Mouse (Mus musculus): ENCODE measurements around the gene Olfml3. TPM values are rescaled to one million over a fixed set of nuclear protein-coding genes. Genes with fewer than 3 reads are reported as not detected.
A peak's percentile ranks its signal among the peaks of the same experiment; 100 is the strongest.

Olfml3 gene
- total RNA-seq, 2 experiments from 2014 or later, result 12.5 to 15.0 TPM

DNA sequence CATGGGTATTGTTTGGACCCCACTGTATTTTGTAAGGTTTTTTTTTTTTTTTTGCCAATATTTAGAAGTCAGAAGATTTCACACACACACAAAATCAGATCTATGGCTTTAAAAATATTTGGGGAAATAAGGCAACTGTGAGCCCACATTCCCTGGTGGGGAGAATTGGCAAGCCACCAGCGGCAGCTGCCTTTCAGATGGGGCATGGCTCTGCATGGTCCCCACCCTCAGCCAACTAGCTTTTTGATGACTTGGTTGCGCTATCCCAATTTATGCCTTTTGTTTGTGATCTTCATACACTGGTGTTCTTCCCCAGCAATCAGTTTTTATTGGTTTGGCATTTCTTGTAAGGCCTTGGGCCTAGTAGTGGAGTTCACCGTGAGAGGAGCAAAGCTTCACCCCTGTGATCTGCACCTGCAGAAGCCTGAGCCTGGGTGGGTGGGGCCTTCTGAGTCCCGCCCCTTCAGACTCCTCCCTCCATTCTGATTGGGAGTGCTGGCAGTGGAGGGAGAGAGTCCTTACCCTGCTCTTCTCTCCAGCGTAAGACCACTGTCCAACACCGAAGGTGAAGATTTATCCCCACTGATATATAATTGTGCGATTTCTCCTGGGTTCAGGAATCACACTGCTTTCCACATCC is 23.4 kb downstream of the Olfml3 start:
- DNase-seq (ENCODE audit: extremely low spot score in 1 of 2, low spot score in 1 of 2), result no peak

- no peak for DNase-seq (ENCODE audit: extremely low spot score in 1 of 2, low spot score in 1 of 2)
Observed at GRCm38 (mm10) chr3:103712196-103712595, 25.6 kb downstream of the Olfml3 start.

DNA sequence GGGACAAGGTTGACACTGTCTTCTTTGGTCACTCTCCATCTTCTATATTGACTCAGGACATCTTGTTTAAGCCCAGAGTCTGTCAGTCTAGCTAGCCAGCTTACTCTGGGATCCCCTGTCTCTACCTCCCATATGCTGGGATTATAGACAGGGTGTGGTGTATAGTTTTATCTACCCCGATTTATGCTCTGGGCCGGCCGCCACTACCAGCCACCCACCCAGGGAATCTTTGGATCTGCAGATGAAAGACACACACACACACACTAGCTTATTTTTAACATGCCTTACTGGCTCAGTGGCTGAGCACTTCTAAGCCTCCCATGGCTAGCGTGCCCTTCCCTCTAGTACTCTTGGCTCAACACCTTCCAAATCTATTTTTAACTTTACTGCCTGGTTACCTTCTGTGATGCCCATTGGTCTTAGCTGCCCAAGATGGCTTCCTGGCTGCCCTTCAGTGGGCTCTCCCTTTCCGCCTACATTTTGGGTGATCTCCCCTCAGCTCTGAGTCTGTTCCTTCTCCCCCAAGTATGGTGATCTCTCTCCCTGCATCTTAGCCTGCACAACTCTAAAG is 28.2 kb downstream of the Olfml3 start:
- DNase-seq (ENCODE audit: extremely low spot score in 1 of 2, low spot score in 1 of 2), result no peak

- DNase-seq (ENCODE audit: extremely low spot score in 1 of 2, low spot score in 1 of 2), result no peak
Observed at GRCm38 (mm10) chr3:103705426-103705825, 32.4 kb downstream of the Olfml3 start.

- DNase-seq (ENCODE audit: extremely low spot score in 1 of 2, low spot score in 1 of 2), result no peak
Observed at GRCm38 (mm10) chr3:103704661-103705060, 33.1 kb downstream of the Olfml3 start.

DNA sequence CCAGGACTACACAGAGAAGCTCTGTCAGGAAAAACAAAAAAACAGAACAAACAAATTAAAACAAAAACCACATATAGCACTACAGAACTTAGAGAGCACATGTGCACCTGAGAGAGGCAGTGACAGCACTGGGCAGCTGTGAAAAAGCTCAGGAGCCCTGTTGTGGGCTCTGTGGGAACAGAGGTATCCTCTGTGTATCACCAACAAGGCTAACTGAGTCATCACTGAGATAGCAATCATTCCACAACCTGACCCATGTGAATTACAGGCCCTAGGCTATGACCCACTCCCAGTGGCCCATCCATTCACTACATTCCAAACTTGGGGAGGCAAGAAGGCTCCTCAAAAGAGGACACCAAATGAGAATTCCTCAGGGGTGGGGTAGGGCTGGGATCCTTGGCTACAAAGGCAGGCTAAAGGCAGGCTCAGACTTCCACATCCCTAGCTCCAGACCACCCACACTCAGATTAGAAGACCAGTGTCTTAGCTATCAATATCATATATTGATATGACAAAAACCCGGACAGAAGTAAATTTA is 41.3 kb downstream of the Olfml3 start:
- no peak for DNase-seq (ENCODE audit: extremely low spot score in 1 of 2, low spot score in 1 of 2)

- DNase-seq (ENCODE audit: extremely low spot score in 1 of 2, low spot score in 1 of 2), result no peak
Observed at GRCm38 (mm10) chr3:103695556-103695955, 42.2 kb downstream of the Olfml3 start.

- DNase-seq (ENCODE audit: extremely low spot score in 1 of 2, low spot score in 1 of 2), result no peak
Observed at GRCm38 (mm10) chr3:103690506-103690905, 47.3 kb downstream of the Olfml3 start.

DNA sequence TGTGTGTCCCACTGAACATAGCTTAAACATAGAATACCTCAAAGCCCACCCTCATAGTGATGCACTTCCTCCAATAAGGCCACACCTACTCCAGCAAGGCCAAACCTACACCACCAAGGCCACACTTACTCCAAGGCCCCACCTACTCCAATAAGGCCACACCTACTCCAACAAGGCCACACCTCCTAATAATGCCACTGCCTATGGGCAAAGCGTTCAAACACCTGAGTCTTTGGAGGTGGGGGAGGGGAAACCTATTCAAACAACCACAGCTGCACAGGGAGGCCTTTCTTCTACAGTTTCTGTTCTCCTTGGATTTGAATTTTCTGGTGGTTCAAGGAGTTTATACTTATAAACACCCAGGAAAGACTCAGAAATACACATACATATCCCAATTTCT is 48.8 kb downstream of the Olfml3 start:
- no peak for DNase-seq (ENCODE audit: extremely low spot score in 1 of 2, low spot score in 1 of 2)

DNA sequence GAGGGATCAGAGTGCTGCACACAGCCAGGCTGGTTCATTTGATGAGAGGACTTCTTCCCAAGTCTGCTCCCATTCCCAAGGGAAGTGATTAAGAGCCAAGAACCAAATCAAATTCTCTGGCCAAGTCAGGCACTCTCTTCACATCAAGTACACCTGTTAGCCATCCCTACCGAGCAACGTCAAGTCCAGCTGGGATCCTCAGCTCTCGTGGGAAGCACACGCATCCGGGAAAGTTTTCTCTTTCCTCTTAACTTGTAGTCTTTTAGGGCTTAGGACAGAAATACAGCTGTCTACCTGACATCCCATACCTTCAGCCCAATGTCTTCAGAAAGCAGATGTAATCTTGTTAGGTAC is 53.9 kb downstream of the Olfml3 start:
- no peak for DNase-seq (ENCODE audit: extremely low spot score in 1 of 2, low spot score in 1 of 2)

DNA sequence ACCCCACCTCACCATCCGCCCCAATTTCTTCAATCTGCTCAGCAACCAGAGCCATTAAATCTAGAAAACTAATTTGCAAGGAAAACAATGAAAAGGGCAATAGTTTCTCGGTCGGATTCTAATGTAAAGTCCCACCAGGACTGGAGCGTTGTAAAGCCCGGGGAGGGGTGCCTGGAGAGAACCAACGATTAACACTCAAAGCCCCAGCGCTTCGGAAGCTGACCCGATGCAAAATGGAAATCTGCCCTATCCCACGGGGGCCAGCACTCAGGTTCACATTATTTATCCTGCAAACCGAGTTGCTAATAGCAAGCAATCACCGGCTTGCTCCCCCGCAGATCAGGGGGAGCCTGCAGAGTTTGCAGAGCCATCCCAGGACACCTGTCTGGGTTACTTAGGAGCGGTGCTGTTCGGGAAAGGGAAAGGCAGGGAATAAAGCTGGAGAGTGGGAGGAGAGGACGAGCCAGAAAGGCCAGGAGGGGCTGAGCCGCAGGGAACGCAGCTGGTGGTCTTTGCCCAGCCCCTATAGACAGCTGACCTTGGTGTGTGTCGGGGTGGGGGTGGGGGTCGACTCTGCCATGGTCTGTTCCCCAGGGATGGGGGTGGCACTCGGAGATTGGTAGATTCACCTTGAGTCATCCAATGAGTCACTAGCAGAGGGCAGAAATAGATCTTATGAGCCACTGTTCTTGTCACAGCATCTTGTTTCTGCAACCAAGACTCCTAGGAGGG is 54.4 kb downstream of the Olfml3 start:
- DNase-seq (ENCODE audit: extremely low spot score in 1 of 2, low spot score in 1 of 2), result peak in 1 of 2 experiments; percentile 5

- DNase-seq (ENCODE audit: extremely low spot score in 1 of 2, low spot score in 1 of 2), result no peak
Observed at GRCm38 (mm10) chr3:103682473-103682872, 55.3 kb downstream of the Olfml3 start.

DNA sequence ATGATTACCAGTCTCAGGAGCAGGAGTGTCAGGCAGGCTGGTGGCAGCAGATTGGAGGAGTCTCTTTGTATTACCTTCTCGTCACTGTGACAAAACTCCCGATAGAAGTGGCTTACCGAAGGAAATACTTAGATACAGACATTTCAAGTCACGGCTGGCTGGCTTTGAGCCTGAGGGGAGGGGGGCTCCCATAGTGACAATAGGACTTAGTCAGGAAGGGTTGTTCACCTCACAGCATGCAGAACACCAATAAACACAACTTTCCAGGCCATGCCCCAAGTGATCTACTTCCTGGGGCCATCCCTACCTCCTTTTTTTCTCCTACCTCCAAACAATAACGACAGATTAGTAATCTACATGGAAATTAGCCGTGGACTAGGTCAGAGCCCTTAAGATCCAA is 59.0 kb downstream of the Olfml3 start:
- no peak for DNase-seq (ENCODE audit: extremely low spot score in 1 of 2, low spot score in 1 of 2)

DNA sequence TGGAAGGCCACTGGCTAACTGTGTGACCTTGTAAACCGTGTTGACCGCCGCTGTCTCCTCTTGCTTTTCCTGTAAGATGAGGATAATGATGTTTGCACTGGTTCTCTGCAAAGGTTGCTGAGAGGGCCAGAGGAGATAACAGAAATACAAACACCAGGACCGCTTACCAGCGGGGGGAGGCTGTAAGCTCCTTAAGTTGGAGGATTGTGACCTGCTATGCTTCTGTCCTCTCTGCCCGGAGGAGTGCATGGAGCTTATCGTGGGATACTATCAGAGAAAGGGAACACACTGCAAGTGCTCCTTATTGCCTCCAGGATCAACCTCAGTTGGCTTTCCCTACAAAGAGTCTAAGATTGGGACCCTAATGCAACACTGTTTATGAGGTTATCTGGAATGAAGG is 65.1 kb downstream of the Olfml3 start:
- no peak for DNase-seq (ENCODE audit: extremely low spot score in 1 of 2, low spot score in 1 of 2)

Other genes with a start within 250 kb of the Olfml3 start
- 1 to 10 TPM; 6.6 to 7.0 TPM for gene Syt6, start 162.8 kb downstream of the Olfml3 start, total RNA-seq (2021)
- gene Atg4a-ps, start 91.9 kb downstream of the Olfml3 start, total RNA-seq (2021), result under 1 TPM in 1 of 2 experiments, not detected in 1; 0.59 TPM
- gene Gm10964, start 1.4 kb upstream of the Olfml3 start, total RNA-seq (2021), result not detected
- gene Hipk1, start 53.6 kb upstream of the Olfml3 start, total RNA-seq (2021), result 100 to 1,000 TPM; 108 to 115 TPM
- gene Dclre1b, start 71.4 kb upstream of the Olfml3 start, total RNA-seq (2021), result 1 to 10 TPM; 8.5 to 9.3 TPM
- gene Ap4b1, start 71.5 kb upstream of the Olfml3 start, total RNA-seq (2021), result 10 to 100 TPM; 15.3 to 18.6 TPM
- gene Gm43064, start 71.6 kb upstream of the Olfml3 start, total RNA-seq (2021), result under 1 TPM in 1 of 2 experiments, not detected in 1; 0.31 TPM
- 1 to 10 TPM; 1.5 to 1.6 TPM for gene Bcl2l15, start 94.6 kb upstream of the Olfml3 start, total RNA-seq (2021)
- under 1 TPM; 0.91 to 0.96 TPM for gene Ptpn22, start 121.8 kb upstream of the Olfml3 start, total RNA-seq (2021)
- 10 to 100 TPM; 20.0 to 20.3 TPM for gene Rsbn1, start 176.1 kb upstream of the Olfml3 start, total RNA-seq (2021)
- 10 to 100 TPM; 38.7 to 46.7 TPM for gene Phtf1, start 230.1 kb upstream of the Olfml3 start, total RNA-seq (2021)